Mouse (Mus musculus) adrenal gland, postnatal 14 days (tissue): ENCODE data around the gene Crebrf. TPM values are rescaled to one million over a fixed set of nuclear protein-coding genes. Genes with fewer than 3 reads are reported as not detected.

Source experiments
- DNase-seq: peaks from one replicate; pipeline ENCODE4 v3.0.0; 2021; ENCODE audit warnings: mixed read lengths
- total RNA-seq: library from RNA; stranded (reverse); gene quantifications from 2 replicates; pipeline ENCODE4 v1.2.3, GENCODE M21; 2021

Crebrf gene
- total RNA-seq, 1 experiment from 2014 or later: 50.2 TPM

DNA sequence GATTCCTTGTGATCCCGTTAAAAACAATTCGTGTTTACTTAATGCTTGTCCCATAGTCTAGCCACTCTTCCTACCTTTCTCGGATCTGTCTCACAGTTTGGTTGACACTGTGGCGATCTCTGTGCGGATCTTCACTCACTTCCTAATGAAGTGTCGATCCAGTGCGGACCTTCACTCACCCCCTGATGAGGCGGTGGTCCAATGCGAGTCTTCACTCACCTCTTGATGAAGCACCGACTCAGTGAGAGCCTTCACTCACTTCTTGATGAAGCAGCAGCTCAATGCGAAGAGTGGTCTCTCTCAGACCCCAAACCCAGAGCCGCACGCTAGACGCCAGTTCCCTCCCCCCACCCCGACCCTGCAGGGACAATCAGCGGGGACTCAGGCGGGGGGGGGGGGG lies 110.7 kb downstream of the Crebrf start:
- DNase-seq: no peak

Other genes starting within 250 kb of the Crebrf start
- 126 and 143 TPM in 2 replicates for gene Ergic1, start 154.2 kb upstream of the Crebrf start, total RNA-seq
- gene Dusp1, start 153.5 kb upstream of the Crebrf start, total RNA-seq: 56.6 and 66.3 TPM in 2 replicates
- 188 and 193 TPM in 2 replicates for gene Atp6v0e, start 52.4 kb upstream of the Crebrf start, total RNA-seq
- gene Bnip1, start 65.4 kb downstream of the Crebrf start, total RNA-seq: 21.6 and 28.6 TPM in 2 replicates
- gene Nkx2-5, start 129.4 kb downstream of the Crebrf start, total RNA-seq: not detected in 2 replicates
- gene Kifc5b, start 201.4 kb downstream of the Crebrf start, total RNA-seq: 5.0 and 5.2 TPM in 2 replicates
- gene Phf1, start 217.4 kb downstream of the Crebrf start, total RNA-seq: 19.9 and 25.3 TPM in 2 replicates
- 118 and 132 TPM in 2 replicates for gene Cuta, start 223.9 kb downstream of the Crebrf start, total RNA-seq
- gene Syngap1, start 225.6 kb downstream of the Crebrf start, total RNA-seq: 16.0 and 17.3 TPM in 2 replicates